Mouse (Mus musculus) heart, embryonic 14.5 days (tissue): ENCODE measurements around the gene Endov. TPM values are rescaled to one million over a fixed set of nuclear protein-coding genes. Genes with fewer than 3 reads are reported as not detected.

ENCODE experiments used
- ATAC-seq: fragments of 200-750 bp; cut with Nextera tagmentation; 2 replicates; pipeline ENCODE4 v1.8.0; 2017; ENCODE audit warnings: low read depth, moderate TSS enrichment; ENCODE audit not compliant: insufficient number of reproducible peaks, insufficient read depth, low FRiP score
- H3K27ac ChIP-seq, 2 experiments: fragments of 200-500 bp in 1 of 2; fragments of 300-500 bp in 1 of 2; sonication (generic) in 1 of 2; replicated peaks in 1 of 2; 2 replicates each; pipeline ENCODE4 v1.5.1; 2012 to 2014; ENCODE audit warnings: low read depth in 2 of 2, low read length in 2 of 2, control low read depth in 1 of 2, mild to moderate bottlenecking in 1 of 2, mixed read lengths in 1 of 2; ENCODE audit not compliant: control insufficient read depth in 1 of 2, insufficient read depth in 1 of 2
- H3K27me3 ChIP-seq: fragments of 300-500 bp; sonication (generic); 2 replicates; pipeline ENCODE4 v1.6.1; 2014; ENCODE audit warnings: mild to moderate bottlenecking, low read length, control low read depth; ENCODE audit not compliant: control insufficient read depth, insufficient read depth
- H3K36me3 ChIP-seq: fragments of 300-500 bp; sonication (generic); 2 replicates; pipeline ENCODE4 v1.6.1; 2014; ENCODE audit warnings: mild to moderate bottlenecking, control low read depth, low read length, mixed read lengths; ENCODE audit not compliant: control insufficient read depth, insufficient read depth
- H3K4me1 ChIP-seq, 2 experiments: fragments of 200-500 bp in 1 of 2; fragments of 300-500 bp in 1 of 2; sonication (generic) in 1 of 2; 2 replicates each; pipeline ENCODE4 v1.6.1; 2012 to 2014; ENCODE audit warnings: low read length in 2 of 2, control low read depth in 1 of 2, mixed read lengths in 1 of 2; ENCODE audit not compliant: control insufficient read depth in 2 of 2, insufficient read depth in 2 of 2
- H3K4me2 ChIP-seq: fragments of 300-500 bp; sonication (generic); 2 replicates; pipeline ENCODE4 v1.6.1; 2014; ENCODE audit warnings: mild to moderate bottlenecking, low read length
- H3K4me3 ChIP-seq, 2 experiments: fragments of 200-500 bp in 1 of 2; fragments of 300-500 bp in 1 of 2; sonication (generic) in 1 of 2; 2 replicates each; pipeline ENCODE4 v1.5.1; 2012 to 2014; ENCODE audit warnings: low read length in 2 of 2, mild to moderate bottlenecking in 2 of 2, control low read depth in 1 of 2, low read depth in 1 of 2, moderate library complexity in 1 of 2; ENCODE audit not compliant: control insufficient read depth in 1 of 2, insufficient read depth in 1 of 2
- H3K9ac ChIP-seq: fragments of 300-500 bp; sonication (generic); 2 replicates; pipeline ENCODE4 v1.6.1; 2014; ENCODE audit warnings: mild to moderate bottlenecking, low read length
- H3K9me3 ChIP-seq: fragments of 300-500 bp; sonication (generic); 2 replicates; pipeline ENCODE4 v1.6.1; 2016; ENCODE audit warnings: low read length, control low read depth; ENCODE audit not compliant: control insufficient read depth
- WGBS: fragments of 180-500 bp; shearing (Covaris S2); extraction: QIAGEN DNeasy Blood & Tissue Kit; methylation state at CpG from one replicate; pipeline ENCODE4 v1.1.7; 2014; 5-methylcytosine and 5-hydroxymethylcytosine counted together
- polyA plus RNA-seq: library from polyadenylated mRNA; unstranded; fragments of >200 nt; fragmentation: Nextera tagmentation; extraction: Ambion mirVana; gene quantifications from 2 replicates; pipeline ENCODE4 v1.2.1, GENCODE M21; 2014

Gene Endov
- polyA plus RNA-seq, 1 experiment from 2014 or later, result 9.1 TPM

- no peaks in the 10 kb centered on the region for H3K9me3 ChIP-seq
- no peak overlapping the region for H3K9ac ChIP-seq
- H3K4me1 ChIP-seq, result peaks cover 2 to 13% of the 10 kb centered on the region in 2 experiments; a peak in 3 of 4 replicates
- H3K36me3 ChIP-seq, result peaks cover 11% of the 10 kb centered on the region
- no peak overlapping the region for H3K4me2 ChIP-seq
- no peak for ATAC-seq
- no peaks in the 10 kb centered on the region for H3K27me3 ChIP-seq
- 72% methylated on average over 4 of the region's 4 CpGs for WGBS
- H3K4me3 ChIP-seq, result no peak overlapping the region
- no peak overlapping the region for H3K27ac ChIP-seq
Observed at GRCm38 (mm10) chr11:119493516-119493915, 2.4 kb downstream of the Endov start.

- 91% methylated on average over 5 of the region's 5 CpGs for WGBS
- H3K9ac ChIP-seq, result no peak overlapping the region
- no peak overlapping the region for H3K27ac ChIP-seq
- no peak for ATAC-seq
- H3K4me1 ChIP-seq, result peaks cover 2 to 9% of the 10 kb centered on the region in 2 experiments; a peak in 3 of 4 replicates
- H3K27me3 ChIP-seq, result no peaks in the 10 kb centered on the region
- no peaks in the 10 kb centered on the region for H3K9me3 ChIP-seq
- H3K4me2 ChIP-seq, result no peak overlapping the region
- H3K36me3 ChIP-seq, result peaks cover 32% of the 10 kb centered on the region
- no peak overlapping the region for H3K4me3 ChIP-seq
Observed at GRCm38 (mm10) chr11:119496147-119496546, 5.0 kb downstream of the Endov start.

- Histone ChIP-seq H3K9me3 (no peaks in the 10 kb centered on the region), H3K4me1 (peaks cover 0 to 3% of the 10 kb centered on the region in 2 experiments; a peak in 2 of 4 replicates), H3K9ac (no peak overlapping the region), H3K4me2 (no peak overlapping the region), H3K4me3 (no peak overlapping the region), H3K27me3 (no peaks in the 10 kb centered on the region), H3K36me3 (peaks cover 45% of the 10 kb centered on the region), H3K27ac (no peak overlapping the region)
- WGBS, result 72% methylated on average over 4 of the region's 4 CpGs
- ATAC-seq, result no peak
Observed at GRCm38 (mm10) chr11:119497451-119497850, 6.3 kb downstream of the Endov start.

DNA sequence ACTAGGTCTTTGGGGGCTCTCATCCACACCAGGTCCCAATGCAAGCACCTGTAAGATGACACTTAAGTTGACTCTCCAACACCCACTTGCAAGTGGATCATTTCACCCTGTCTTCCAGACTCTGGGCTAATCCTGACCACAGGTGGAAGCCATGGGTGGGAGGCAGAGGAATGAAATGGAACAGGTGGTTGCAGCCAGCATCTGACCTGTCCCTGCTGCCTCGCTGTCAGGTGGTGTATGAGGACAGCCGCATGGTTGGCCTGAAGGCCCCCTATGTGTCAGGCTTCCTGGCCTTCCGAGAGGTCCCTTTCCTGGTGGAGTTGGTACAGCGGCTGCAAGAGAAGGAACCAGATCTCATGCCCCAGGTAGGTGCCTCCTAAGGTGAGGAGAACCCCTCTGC is 8.2 kb downstream of the Endov start:
- Histone ChIP-seq H3K4me2 (no peak overlapping the region), H3K9ac (no peak overlapping the region), H3K9me3 (no peaks in the 10 kb centered on the region), H3K4me1 (no peaks in the 10 kb centered on the region), H3K27me3 (no peaks in the 10 kb centered on the region), H3K36me3 (peaks cover 60% of the 10 kb centered on the region), H3K4me3 (no peak overlapping the region), H3K27ac (no peak overlapping the region)
- 83% methylated on average over 4 of the region's 4 CpGs for WGBS
- no peak for ATAC-seq

- 69% methylated on average over 2 of the region's 2 CpGs for WGBS
- ATAC-seq, result no peak
- H3K4me3 ChIP-seq, result no peak overlapping the region
- H3K9ac ChIP-seq, result no peak overlapping the region
- no peaks in the 10 kb centered on the region for H3K27me3 ChIP-seq
- peaks cover 67% of the 10 kb centered on the region for H3K36me3 ChIP-seq
- no peak overlapping the region for H3K4me2 ChIP-seq
- no peak overlapping the region for H3K27ac ChIP-seq
- no peaks in the 10 kb centered on the region for H3K9me3 ChIP-seq
- no peaks in the 10 kb centered on the region for H3K4me1 ChIP-seq
Observed at GRCm38 (mm10) chr11:119500011-119500410, 8.9 kb downstream of the Endov start.

- peaks cover 81% of the 10 kb centered on the region for H3K36me3 ChIP-seq
- no peak for ATAC-seq
- H3K27ac ChIP-seq, result no peak overlapping the region
Observed at GRCm38 (mm10) chr11:119503675-119504074, 12.5 kb downstream of the Endov start.

GRCm38 (mm10) chr11:119506386-119506785 is 15.2 kb downstream of the Endov start:
- Histone ChIP-seq H3K4me1 (no peaks in the 10 kb centered on the region), H3K27me3 (no peaks in the 10 kb centered on the region), H3K9me3 (no peaks in the 10 kb centered on the region), H3K9ac (no peak overlapping the region), H3K4me2 (no peak overlapping the region), H3K27ac (no peak overlapping the region), H3K4me3 (no peak overlapping the region), H3K36me3 (peaks cover 62% of the 10 kb centered on the region)
- no peak for ATAC-seq
- WGBS, result 75% methylated on average over 4 of the region's 4 CpGs

More at GRCm38 (mm10) chr11:119503675-119504074, 12.5 kb downstream of the Endov start:
- Histone ChIP-seq H3K4me1 (no peaks in the 10 kb centered on the region), H3K27me3 (no peaks in the 10 kb centered on the region), H3K4me2 (no peak overlapping the region), H3K9ac (no peak overlapping the region), H3K4me3 (no peak overlapping the region), H3K9me3 (no peaks in the 10 kb centered on the region)

GRCm38 (mm10) chr11:119507772-119508171 is 16.6 kb downstream of the Endov start:
- WGBS, result 83% methylated on average over 8 of the region's 8 CpGs
- Histone ChIP-seq H3K27ac (no peak overlapping the region), H3K9ac (no peak overlapping the region), H3K27me3 (no peaks in the 10 kb centered on the region), H3K4me1 (no peaks in the 10 kb centered on the region), H3K4me2 (no peak overlapping the region), H3K9me3 (no peaks in the 10 kb centered on the region), H3K36me3 (peaks cover 48% of the 10 kb centered on the region), H3K4me3 (no peak overlapping the region)
- no peak for ATAC-seq
